Mouse (Mus musculus) lung, postnatal 0 days (tissue): Measurements from ENCODE around the gene 4930502E18Rik.
"Not testable (repeated sequence)": the region's sequence is repeated elsewhere in the genome, so short reads cannot be mapped to it uniquely, and the experiment has no call there.

ENCODE experiments used
- CTCF ChIP-seq: IDR thresholded peaks from 2 replicates; pipeline ENCODE4 v1.5.1; 2016; ENCODE audit warnings: antibody characterized with exemption, mild to moderate bottlenecking
- EP300 ChIP-seq: IDR thresholded peaks from 2 replicates; pipeline ENCODE4 v1.6.1; 2016; ENCODE audit warnings: antibody characterized with exemption, mild to moderate bottlenecking, control low read depth

DNA sequence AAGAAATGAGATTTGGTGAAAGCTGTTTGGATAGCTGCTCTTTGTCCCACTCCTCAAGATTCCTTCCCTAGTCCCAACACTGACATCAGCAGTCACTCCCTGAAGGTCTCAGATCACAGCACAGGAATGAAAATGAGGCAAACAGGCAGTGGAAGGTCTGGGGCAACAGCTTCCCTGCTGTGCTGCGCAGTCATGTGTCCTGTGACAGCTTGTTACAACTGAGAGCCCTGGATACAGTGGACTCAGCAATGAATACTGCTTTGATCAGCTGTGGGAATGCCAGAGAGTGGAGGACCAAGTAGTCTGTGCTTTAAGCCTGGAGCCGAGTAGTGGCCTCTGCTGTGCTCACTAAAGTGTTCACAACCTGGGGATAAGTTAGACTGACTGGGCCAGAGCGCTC, 42.0 kb upstream of the 4930502E18Rik start:
- not testable (repeated sequence) for TF ChIP-seq CTCF, EP300
